Mouse (Mus musculus) kidney, postnatal 0 days (tissue): Measurements from ENCODE around the gene Plppr2. TPM values are rescaled to one million over a fixed set of nuclear protein-coding genes. Genes with fewer than 3 reads are reported as not detected.
A peak's percentile ranks its signal among the peaks of the same experiment; 100 is the strongest.

ENCODE experiments used
- ATAC-seq: fragments of 200-750 bp; cut with Nextera tagmentation; replicated peaks from 2 replicates; pipeline ENCODE4 v1.8.0; 2017; ENCODE audit warnings: low read depth, moderate number of reproducible peaks, moderate TSS enrichment, moderate library complexity; ENCODE audit not compliant: low FRiP score
- DNase-seq: peaks from one replicate; pipeline ENCODE4 v3.0.0-alpha.2; 2016; ENCODE audit warnings: low spot score
- H3K27ac ChIP-seq: fragments of 300-500 bp; sonication (generic); 2 replicates; pipeline ENCODE4 v1.5.1; 2014; ENCODE audit warnings: mild to moderate bottlenecking
- H3K27me3 ChIP-seq: fragments of 300-500 bp; sonication (generic); 2 replicates; pipeline ENCODE4 v1.6.1; 2014; ENCODE audit warnings: low read length, mixed read lengths; ENCODE audit not compliant: insufficient read depth
- H3K36me3 ChIP-seq: fragments of 300-500 bp; sonication (generic); 2 replicates; pipeline ENCODE4 v1.6.1; 2014; ENCODE audit warnings: low read length, mixed read lengths; ENCODE audit not compliant: insufficient read depth
- H3K4me1 ChIP-seq: fragments of 300-500 bp; sonication (generic); replicated peaks from 2 replicates; pipeline ENCODE4 v1.6.1; 2014; ENCODE audit warnings: antibody characterized with exemption, low read length, mixed read lengths; ENCODE audit not compliant: insufficient read depth
- H3K4me2 ChIP-seq: fragments of 300-500 bp; sonication (generic); 2 replicates; pipeline ENCODE4 v1.6.1; 2014; ENCODE audit warnings: mild to moderate bottlenecking, low read length, moderate library complexity, mixed read lengths
- H3K4me3 ChIP-seq: fragments of 300-500 bp; sonication (generic); replicated peaks from 2 replicates; pipeline ENCODE4 v1.5.1; 2014; ENCODE audit warnings: low read depth, low read length
- H3K9ac ChIP-seq: fragments of 300-500 bp; sonication (generic); 2 replicates; pipeline ENCODE4 v1.6.1; 2014; ENCODE audit warnings: low read depth, low read length
- H3K9me3 ChIP-seq: fragments of 300-500 bp; sonication (generic); replicated peaks from 2 replicates; pipeline ENCODE4 v1.6.1; 2016; ENCODE audit warnings: low read length, inconsistent platforms, mixed read lengths
- CTCF ChIP-seq: IDR thresholded peaks from 2 replicates; pipeline ENCODE4 v1.5.1; 2016; ENCODE audit warnings: antibody characterized with exemption, low read depth, mild to moderate bottlenecking, moderate library complexity
- WGBS: fragments of 180-500 bp; shearing (Covaris S2); extraction: QIAGEN DNeasy Blood & Tissue Kit; methylation state at CpG from one replicate; pipeline ENCODE4 v1.1.7; 2014; 5-methylcytosine and 5-hydroxymethylcytosine counted together
- polyA plus RNA-seq: library from polyadenylated mRNA; unstranded; fragments of >200 nt; fragmentation: Nextera tagmentation; extraction: Ambion mirVana; gene quantifications from 2 replicates; pipeline ENCODE4 v1.2.1, GENCODE M21; 2015

Gene Plppr2
- polyA plus RNA-seq, 1 experiment from 2014 or later = 4.8 TPM

- Histone ChIP-seq H3K9ac (peak within 1 kb of the TSS; percentile 59), H3K36me3 (no peaks in the 10 kb centered on the region), H3K4me1 (peaks cover 12% of the 10 kb centered on the region), H3K27ac (peak within 1 kb of the TSS; percentile 66), H3K4me2 (peak within 1 kb of the TSS; percentile 90), H3K4me3 (peak within 1 kb of the TSS; percentile 59), H3K27me3 (peaks cover 23% of the 10 kb centered on the region), H3K9me3 (no peaks in the 10 kb centered on the region)
- peak; percentile 62 for DNase-seq
- peak; percentile 68 for ATAC-seq
- TF ChIP-seq CTCF = no peak; the same call in 1 of the 2 replicates
- whole genome bisulfite sequencing = under 1% methylated on average over 42 of the region's 42 CpGs
Observed at GRCm38 (mm10) chr9:21989230-21990110, 52.6 kb downstream of the Plppr2 start, which contains the start of gene Rgl3. TSS of gene Rgl3 (minus strand) at chr9:21989446.

GRCm38 (mm10) chr9:21992227-21992626, 55.4 kb downstream of the Plppr2 start:
- Histone ChIP-seq H3K4me1 (peaks cover 12% of the 10 kb centered on the region), H3K9me3 (no peaks in the 10 kb centered on the region), H3K27me3 (peaks cover 23% of the 10 kb centered on the region), H3K4me3 (no peak overlapping the region), H3K4me2 (no peak overlapping the region), H3K27ac (no peak overlapping the region), H3K36me3 (no peaks in the 10 kb centered on the region), H3K9ac (no peak overlapping the region)
- 72% methylated on average over 4 of the region's 4 CpGs for WGBS
- no peak for ATAC-seq
- DNase-seq = no peak
- no peak for TF ChIP-seq CTCF

- no peaks in the 10 kb centered on the region for H3K9me3 ChIP-seq
- 74% methylated on average over 3 of the region's 3 CpGs for WGBS
- H3K4me3 ChIP-seq = no peak overlapping the region
- H3K27me3 ChIP-seq = no peaks in the 10 kb centered on the region
- H3K36me3 ChIP-seq = no peaks in the 10 kb centered on the region
- no peak overlapping the region for H3K4me2 ChIP-seq
- DNase-seq = no peak
- no peaks in the 10 kb centered on the region for H3K4me1 ChIP-seq
- no peak overlapping the region for H3K9ac ChIP-seq
- TF ChIP-seq CTCF = no peak
- no peak overlapping the region for H3K27ac ChIP-seq
- ATAC-seq = no peak
Observed at GRCm38 (mm10) chr9:21996178-21996867, 59.5 kb downstream of the Plppr2 start.

Other genes starting within 250 kb of the Plppr2 start
- 16.9 and 19.6 TPM in 2 replicates for gene Ldlr, start 213.6 kb upstream of the Plppr2 start, polyA plus RNA-seq
- gene Spc24, start 176.7 kb upstream of the Plppr2 start, polyA plus RNA-seq = 55.1 and 61.1 TPM in 2 replicates
- gene Kank2, start 138.3 kb upstream of the Plppr2 start, polyA plus RNA-seq = 10.1 and 10.3 TPM in 2 replicates
- 5.6 and 6.1 TPM in 2 replicates for gene Angptl8, start 101.5 kb upstream of the Plppr2 start, polyA plus RNA-seq
- 28.3 and 28.7 TPM in 2 replicates for gene Dock6, start 84.4 kb upstream of the Plppr2 start, polyA plus RNA-seq
- 12.0 and 13.3 TPM in 2 replicates for gene Rab3d, start 18.8 kb upstream of the Plppr2 start, polyA plus RNA-seq
- gene Ccdc159, start 9.6 kb upstream of the Plppr2 start, polyA plus RNA-seq = 1.8 and 2.0 TPM in 2 replicates
- gene Tmem205, start 9.5 kb upstream of the Plppr2 start, polyA plus RNA-seq = 82.9 and 83.7 TPM in 2 replicates
- 7.5 and 8.1 TPM in 2 replicates for gene Swsap1, start 18.7 kb downstream of the Plppr2 start, polyA plus RNA-seq
- gene Epor, start 26.5 kb downstream of the Plppr2 start, polyA plus RNA-seq = 16.1 and 17.2 TPM in 2 replicates
- gene Rgl3, start 52.4 kb downstream of the Plppr2 start, polyA plus RNA-seq = 26.8 and 29.2 TPM in 2 replicates
- gene Ccdc151, start 65.6 kb downstream of the Plppr2 start, polyA plus RNA-seq = 1.2 and 1.4 TPM in 2 replicates
- 79.6 and 92.8 TPM in 2 replicates for gene Prkcsh, start 65.8 kb downstream of the Plppr2 start, polyA plus RNA-seq
- gene Elavl3, start 115.0 kb downstream of the Plppr2 start, polyA plus RNA-seq = 0.05 and 0.12 TPM in 2 replicates
- gene Gm49318, start 134.2 kb downstream of the Plppr2 start, polyA plus RNA-seq = not detected in 2 replicates
- 8.3 and 8.9 TPM in 2 replicates for gene Zfp653, start 134.3 kb downstream of the Plppr2 start, polyA plus RNA-seq
- 56.2 and 61.3 TPM in 2 replicates for gene Ecsit, start 148.4 kb downstream of the Plppr2 start, polyA plus RNA-seq
- 27.9 and 30.8 TPM in 2 replicates for gene Cnn1, start 162.2 kb downstream of the Plppr2 start, polyA plus RNA-seq
- 160 and 172 TPM in 2 replicates for gene Elof1, start 180.1 kb downstream of the Plppr2 start, polyA plus RNA-seq
- 6.2 and 6.3 TPM in 2 replicates for gene Acp5, start 198.7 kb downstream of the Plppr2 start, polyA plus RNA-seq
- gene Pigyl, start 219.8 kb downstream of the Plppr2 start, polyA plus RNA-seq = 102 and 111 TPM in 2 replicates